Mouse (Mus musculus) E14TG2a.4 (cell line): ENCODE measurements around the gene Ephb4.

Experiments used
- CTCF ChIP-seq: conservative IDR thresholded peaks from 2 replicates; pipeline ENCODE4 v1.5.1; 2014; ENCODE audit warnings: low read length
- NANOG ChIP-seq: IDR thresholded peaks from 2 replicates; pipeline ENCODE4 v1.6.1; 2014; ENCODE audit warnings: borderline replicate concordance, low read length, mixed read lengths

DNA sequence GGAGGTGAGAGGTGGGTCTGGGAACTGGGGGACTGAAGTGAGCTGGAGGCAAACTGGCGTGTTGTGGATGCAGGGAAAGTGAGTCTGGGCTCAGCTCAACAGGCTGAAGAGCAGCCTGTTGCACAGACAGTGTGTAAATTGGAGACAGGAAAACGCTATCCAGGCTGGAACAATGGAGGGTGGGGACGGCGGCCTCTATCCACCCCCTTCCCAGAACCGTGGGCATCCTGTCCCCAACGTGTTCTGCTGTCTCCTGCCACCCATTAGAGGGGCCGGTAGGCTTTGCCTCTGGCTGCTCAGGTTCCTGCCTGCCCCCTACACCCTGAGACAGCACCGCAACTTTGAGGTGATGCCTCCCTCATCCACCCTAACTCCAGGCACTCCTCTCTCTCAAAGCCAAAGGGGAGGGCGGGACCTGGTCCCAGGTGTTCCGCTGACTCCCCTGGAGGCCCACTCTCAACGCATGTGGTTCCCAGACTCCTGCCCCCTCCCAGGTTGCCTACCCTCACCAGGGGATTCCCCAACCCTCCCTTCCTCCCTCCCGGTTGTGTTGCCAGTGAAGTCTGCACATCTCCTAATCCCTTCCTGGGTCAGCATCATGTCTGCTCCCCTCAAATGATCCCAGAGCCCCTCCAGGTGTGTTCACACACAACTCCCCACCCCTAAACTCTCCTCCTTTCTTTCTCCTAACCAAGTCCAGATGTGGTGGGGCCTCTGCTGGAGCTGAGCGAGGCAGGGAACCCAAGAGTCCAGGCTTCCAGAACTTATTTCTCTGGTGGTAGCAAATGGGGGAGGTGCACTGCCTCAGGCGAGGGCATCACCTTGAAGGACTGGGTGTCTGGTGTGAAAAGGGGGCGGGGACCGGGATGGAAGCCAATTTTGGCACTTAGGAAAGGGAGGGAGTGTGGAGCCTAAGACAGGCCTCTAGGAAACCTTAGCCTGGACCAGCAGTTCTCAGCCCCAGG, 2.4 kb downstream of the Ephb4 start:
- TF ChIP-seq CTCF = no peak
- TF ChIP-seq NANOG = no peak
